12 mouse cellular contexts compared by ENCODE assay signal in the genomic region with DNA sequence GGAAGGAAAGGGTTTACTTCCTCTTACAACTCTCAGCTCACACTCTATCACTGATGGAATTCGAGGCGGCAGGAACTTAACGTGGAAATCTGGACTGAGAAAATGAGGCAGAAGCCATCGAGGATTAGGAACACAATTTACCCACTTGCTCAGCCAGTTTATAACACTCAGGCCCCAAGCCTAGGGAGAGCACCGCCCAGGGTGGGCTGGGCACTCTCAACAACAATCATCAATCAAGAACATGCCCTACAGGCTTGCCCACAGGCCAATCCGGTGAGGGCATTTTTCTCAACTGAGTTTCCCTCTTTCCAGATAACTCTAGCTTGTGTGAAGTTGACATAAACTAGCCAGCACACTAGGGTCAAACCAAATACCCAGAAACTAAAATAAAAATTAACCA. TPM values are rescaled to one million over a fixed set of nuclear protein-coding genes. Genes with fewer than 3 reads are reported as not detected.
A peak's percentile ranks its signal among the peaks of the same experiment; 100 is the strongest.
DNase-seq lines count a peak whose midpoint lies in the region; ATAC-seq lines count a peak whose summit lies in the region.
"Had no signal": no experiment of that assay in that cellular context is flagged by ENCODE, and none has a peak within 500 bp of the region (broad histone marks: within the 10 kb centered on the region; RNA-seq: fewer than 3 reads in every experiment).

No protein-coding gene starts in this region.

- peak overlapping the region; percentile 19 for H3K4me2 ChIP-seq in forebrain, embryonic 12.5 days
- no peak overlapping the region for H3K4me2 ChIP-seq in kidney, embryonic 16.5 days (replicated peaks; ENCODE audit: low read depth, low read length)
- peak overlapping the region; percentile 18 for H3K4me2 ChIP-seq in midbrain, embryonic 16.5 days (ENCODE audit: low read length)
- no peak overlapping the region for H3K4me2 ChIP-seq in midbrain, embryonic 11.5 days
- peak overlapping the region; percentile 19; the same call in 1 of the 2 replicates for H3K4me2 ChIP-seq in stomach, embryonic 15.5 days

- H3K27ac ChIP-seq in forebrain, embryonic 12.5 days = no peak overlapping the region
- H3K27ac ChIP-seq in forebrain, embryonic 10.5 days = no peak overlapping the region
- H3K27ac ChIP-seq in kidney, embryonic 16.5 days (ENCODE audit: low read length) = no peak overlapping the region
- no peak overlapping the region for H3K27ac ChIP-seq in midbrain, embryonic 16.5 days (ENCODE audit: low read length)
- H3K27ac ChIP-seq in midbrain, embryonic 11.5 days (ENCODE audit: low read depth, low read length) = no peak overlapping the region
- H3K27ac ChIP-seq in stomach, embryonic 15.5 days = no peak overlapping the region
- H3K27ac ChIP-seq: limb, embryonic 15.5 days had no signal

- 89% methylated on average over 6 of the region's 6 CpGs for WGBS in forebrain, embryonic 12.5 days
- 88% methylated on average over 6 of the region's 6 CpGs for WGBS in forebrain, embryonic 10.5 days
- 62% methylated on average over 6 of the region's 6 CpGs for WGBS in kidney, embryonic 16.5 days
- WGBS in midbrain, embryonic 16.5 days = 88% methylated on average over 6 of the region's 6 CpGs
- 83% methylated on average over 6 of the region's 6 CpGs for WGBS in midbrain, embryonic 11.5 days
- WGBS in stomach, embryonic 15.5 days = 56% methylated on average over 6 of the region's 6 CpGs

- no peak for ATAC-seq in forebrain, embryonic 12.5 days (ENCODE audit: low FRiP score)
- ATAC-seq in kidney, embryonic 16.5 days (ENCODE audit: low FRiP score, low TSS enrichment) = no peak
- ATAC-seq in midbrain, embryonic 16.5 days = no peak
- no peak for ATAC-seq in midbrain, embryonic 11.5 days (ENCODE audit: low FRiP score)
- no peak for ATAC-seq in stomach, embryonic 15.5 days (ENCODE audit: insufficient read depth, low FRiP score, low read depth)

- H3K9me3 ChIP-seq in forebrain, embryonic 12.5 days = no peaks in the 10 kb centered on the region
- H3K9me3 ChIP-seq in forebrain, embryonic 10.5 days = no peaks in the 10 kb centered on the region
- no peaks in the 10 kb centered on the region for H3K9me3 ChIP-seq in kidney, embryonic 16.5 days (ENCODE audit: low read length)
- H3K9me3 ChIP-seq in midbrain, embryonic 16.5 days (replicated peaks; ENCODE audit: control insufficient read depth, low read length, poor library complexity, severe bottlenecking) = no peaks in the 10 kb centered on the region
- H3K9me3 ChIP-seq in midbrain, embryonic 11.5 days (ENCODE audit: control insufficient read depth, low read length) = no peaks in the 10 kb centered on the region
- H3K9me3 ChIP-seq in stomach, embryonic 15.5 days = no peaks in the 10 kb centered on the region
- H3K9me3 ChIP-seq: limb, embryonic 15.5 days had no signal

- H3K4me3 ChIP-seq in forebrain, embryonic 12.5 days (replicated peaks) = no peak overlapping the region
- H3K4me3 ChIP-seq in forebrain, embryonic 10.5 days = no peak overlapping the region
- no peak overlapping the region for H3K4me3 ChIP-seq in kidney, embryonic 16.5 days (ENCODE audit: low read length)
- H3K4me3 ChIP-seq in midbrain, embryonic 16.5 days (ENCODE audit: low read depth, low read length) = no peak overlapping the region
- no peak overlapping the region for H3K4me3 ChIP-seq in midbrain, embryonic 11.5 days (ENCODE audit: low read depth, low read length)
- no peak overlapping the region for H3K4me3 ChIP-seq in stomach, embryonic 15.5 days (replicated peaks)
- H3K4me3 ChIP-seq: limb, embryonic 15.5 days had no signal

- H3K4me1 ChIP-seq in forebrain, embryonic 12.5 days = peaks cover 42% of the 10 kb centered on the region
- peaks cover 37% of the 10 kb centered on the region for H3K4me1 ChIP-seq in forebrain, embryonic 10.5 days
- H3K4me1 ChIP-seq in kidney, embryonic 16.5 days (ENCODE audit: insufficient read depth, low read length) = peaks cover 44% of the 10 kb centered on the region
- peaks cover 41% of the 10 kb centered on the region for H3K4me1 ChIP-seq in midbrain, embryonic 16.5 days (ENCODE audit: control insufficient read depth, insufficient read depth, low read length)
- H3K4me1 ChIP-seq in midbrain, embryonic 11.5 days (ENCODE audit: control insufficient read depth, insufficient read depth, low read length) = peaks cover 17% of the 10 kb centered on the region
- peaks cover 32% of the 10 kb centered on the region for H3K4me1 ChIP-seq in stomach, embryonic 15.5 days

- H3K9ac ChIP-seq in forebrain, embryonic 12.5 days = no peak overlapping the region
- no peak overlapping the region for H3K9ac ChIP-seq in kidney, embryonic 16.5 days (replicated peaks; ENCODE audit: low read length)
- H3K9ac ChIP-seq in midbrain, embryonic 16.5 days (ENCODE audit: low read depth, low read length) = no peak overlapping the region
- H3K9ac ChIP-seq in midbrain, embryonic 11.5 days (ENCODE audit: low read length) = no peak overlapping the region
- no peak overlapping the region for H3K9ac ChIP-seq in stomach, embryonic 15.5 days
- H3K9ac ChIP-seq: limb, embryonic 15.5 days had no signal

- no peaks in the 10 kb centered on the region for H3K36me3 ChIP-seq in forebrain, embryonic 12.5 days (replicated peaks)
- H3K36me3 ChIP-seq in forebrain, embryonic 10.5 days (replicated peaks) = peaks cover 14% of the 10 kb centered on the region
- H3K36me3 ChIP-seq in kidney, embryonic 16.5 days (ENCODE audit: insufficient read depth, low read length) = no peaks in the 10 kb centered on the region
- no peaks in the 10 kb centered on the region for H3K36me3 ChIP-seq in midbrain, embryonic 16.5 days (ENCODE audit: control insufficient read depth, insufficient read depth, low read length)
- no peaks in the 10 kb centered on the region for H3K36me3 ChIP-seq in midbrain, embryonic 11.5 days (ENCODE audit: control insufficient read depth, insufficient read depth, low read length)
- H3K36me3 ChIP-seq in stomach, embryonic 15.5 days = no peaks in the 10 kb centered on the region
- H3K36me3 ChIP-seq: limb, embryonic 15.5 days had no signal

- DNase-seq in forebrain, embryonic 10.5 days (ENCODE audit: extremely low spot score, low spot score) = no peak
- peak; percentile 19 for DNase-seq in kidney, adult 11 months
- DNase-seq in midbrain, embryonic 11.5 days (ENCODE audit: low spot score, missing footprints) = no peak
- no peak for DNase-seq in cerebellum, adult 9-10 months
- DNase-seq: cerebellum, postnatal 25 days; gastrocnemius, postnatal 25 days had no signal

- no peaks in the 10 kb centered on the region for H3K27me3 ChIP-seq in forebrain, embryonic 12.5 days
- no peaks in the 10 kb centered on the region for H3K27me3 ChIP-seq in forebrain, embryonic 10.5 days (ENCODE audit: poor library complexity, severe bottlenecking)
- H3K27me3 ChIP-seq in kidney, embryonic 16.5 days (ENCODE audit: insufficient read depth, low read length) = no peaks in the 10 kb centered on the region
- no peaks in the 10 kb centered on the region for H3K27me3 ChIP-seq in midbrain, embryonic 16.5 days (ENCODE audit: control insufficient read depth, insufficient read depth, low read depth, low read length)
- H3K27me3 ChIP-seq in midbrain, embryonic 11.5 days (ENCODE audit: control insufficient read depth, insufficient read depth, low read length) = no peaks in the 10 kb centered on the region
- no peaks in the 10 kb centered on the region for H3K27me3 ChIP-seq in stomach, embryonic 15.5 days (replicated peaks)
- H3K27me3 ChIP-seq: limb, embryonic 15.5 days had no signal

RNA-seq across cellular contexts. Expression of a gene that starts 3.1 kb away (rescaled TPM):
- polyA plus RNA-seq in forebrain, embryonic 12.5 days (2016; fragmentation: Nextera tagmentation; extraction: Ambion mirVana) = 53.1 and 65.8 TPM in 2 replicates
- polyA plus RNA-seq in forebrain, embryonic 10.5 days (2016; fragmentation: Nextera tagmentation; extraction: Ambion mirVana) = 34.3 and 36.7 TPM in 2 replicates
- polyA plus RNA-seq in kidney, embryonic 16.5 days (2015; fragmentation: Nextera tagmentation; extraction: Ambion mirVana) = 28.6 and 29.3 TPM in 2 replicates
- 57.9 and 58.5 TPM in 2 replicates for polyA plus RNA-seq in midbrain, embryonic 16.5 days (2015; fragmentation: Nextera tagmentation; extraction: Ambion mirVana)
- 47.4 and 51.4 TPM in 2 replicates for polyA plus RNA-seq in midbrain, embryonic 11.5 days (2014; fragmentation: Nextera tagmentation; extraction: Ambion mirVana)
- polyA plus RNA-seq in stomach, embryonic 15.5 days (2015; fragmentation: Nextera tagmentation; extraction: Ambion mirVana) = 22.9 and 23.0 TPM in 2 replicates

RNA-seq across cellular contexts. Expression of a gene that starts 16.8 kb away (rescaled TPM):
- not detected in 2 replicates for polyA plus RNA-seq in forebrain, embryonic 12.5 days (2016; fragmentation: Nextera tagmentation; extraction: Ambion mirVana)
- polyA plus RNA-seq in forebrain, embryonic 10.5 days (2016; fragmentation: Nextera tagmentation; extraction: Ambion mirVana) = not detected in 2 replicates
- polyA plus RNA-seq in kidney, embryonic 16.5 days (2015; fragmentation: Nextera tagmentation; extraction: Ambion mirVana) = not detected in 2 replicates
- not detected in 2 replicates for polyA plus RNA-seq in midbrain, embryonic 16.5 days (2015; fragmentation: Nextera tagmentation; extraction: Ambion mirVana)
- polyA plus RNA-seq in midbrain, embryonic 11.5 days (2014; fragmentation: Nextera tagmentation; extraction: Ambion mirVana) = not detected in 2 replicates
- polyA plus RNA-seq in stomach, embryonic 15.5 days (2015; fragmentation: Nextera tagmentation; extraction: Ambion mirVana) = not detected in 2 replicates
- polyA plus RNA-seq: kidney, embryonic 14.5 days; limb, embryonic 15.5 days had no signal

Comparison
In these comparisons a context has a peak if more than half of its experiments do, and no peak if none do; other contexts are left out.
1. H3K4me2 ChIP-seq: peak in forebrain, embryonic 12.5 days (single experiment), midbrain, embryonic 16.5 days (single experiment) and stomach, embryonic 15.5 days (single experiment); none in kidney, embryonic 16.5 days (single experiment) and midbrain, embryonic 11.5 days (single experiment).